Mouse (Mus musculus) midbrain, postnatal 0 days (tissue): Measurements from ENCODE around the gene Fmr1. TPM values are rescaled to one million over a fixed set of nuclear protein-coding genes. Genes with fewer than 3 reads are reported as not detected.
"Not testable (repeated sequence)": the region's sequence is repeated elsewhere in the genome, so short reads cannot be mapped to it uniquely, and the experiment has no call there.

Experiments used
- ATAC-seq: fragments of 200-750 bp; cut with Nextera tagmentation; 2 replicates; pipeline ENCODE4 v1.8.0; 2017; ENCODE audit warnings: moderate number of reproducible peaks, mild to moderate bottlenecking, moderate TSS enrichment, moderate library complexity; ENCODE audit not compliant: low FRiP score
- DNase-seq: peaks from one replicate; pipeline ENCODE4 v3.0.0-alpha.2; 2015; ENCODE audit warnings: low spot score
- H3K27ac ChIP-seq: fragments of 300-500 bp; sonication (generic); 2 replicates; pipeline ENCODE4 v1.5.1; 2014; ENCODE audit warnings: low read depth, mild to moderate bottlenecking, low read length, mixed read lengths
- H3K27me3 ChIP-seq: fragments of 300-500 bp; sonication (generic); 2 replicates; pipeline ENCODE4 v1.6.1; 2014; ENCODE audit warnings: low read length, control low read depth, mixed read lengths; ENCODE audit not compliant: insufficient read depth
- H3K36me3 ChIP-seq: fragments of 300-500 bp; sonication (generic); 2 replicates; pipeline ENCODE4 v1.6.1; 2014; ENCODE audit warnings: low read length, control low read depth, mixed read lengths; ENCODE audit not compliant: insufficient read depth
- H3K4me1 ChIP-seq: fragments of 300-500 bp; sonication (generic); 2 replicates; pipeline ENCODE4 v1.6.1; 2014; ENCODE audit warnings: mild to moderate bottlenecking, control low read depth, antibody characterized with exemption, low read length, mixed read lengths; ENCODE audit not compliant: insufficient read depth
- H3K4me2 ChIP-seq: fragments of 300-500 bp; sonication (generic); 2 replicates; pipeline ENCODE4 v1.6.1; 2014; ENCODE audit warnings: low read depth, mild to moderate bottlenecking, low read length, mixed read lengths; ENCODE audit not compliant: poor library complexity, severe bottlenecking
- H3K4me3 ChIP-seq: fragments of 300-500 bp; sonication (generic); 2 replicates; pipeline ENCODE4 v1.5.1; 2014; ENCODE audit warnings: low read depth, mild to moderate bottlenecking, low read length, moderate library complexity
- H3K9ac ChIP-seq: fragments of 300-500 bp; sonication (generic); replicated peaks from 2 replicates; pipeline ENCODE4 v1.6.1; 2014; ENCODE audit warnings: mild to moderate bottlenecking, low read length, moderate library complexity, mixed read lengths; ENCODE audit not compliant: poor library complexity, severe bottlenecking
- H3K9me3 ChIP-seq: fragments of 300-500 bp; sonication (generic); 2 replicates; pipeline ENCODE4 v1.6.1; 2016; ENCODE audit warnings: low read length, control low read depth
- CTCF ChIP-seq: IDR thresholded peaks from 2 replicates; pipeline ENCODE4 v1.5.1; 2016; ENCODE audit warnings: antibody characterized with exemption, mild to moderate bottlenecking
- WGBS: fragments of 180-500 bp; shearing (Covaris S2); extraction: QIAGEN DNeasy Blood & Tissue Kit; methylation state at CpG from one replicate; pipeline ENCODE4 v1.1.7; 2014; 5-methylcytosine and 5-hydroxymethylcytosine counted together
- polyA plus RNA-seq: library from polyadenylated mRNA; unstranded; fragments of >200 nt; fragmentation: Nextera tagmentation; extraction: Ambion mirVana; gene quantifications from 2 replicates; pipeline ENCODE4 v1.2.1, GENCODE M21; 2015
- total RNA-seq: library from RNA; depleted of rRNA; stranded (reverse); fragments of >200 nt; gene quantifications from 2 replicates; pipeline ENCODE4 v1.2.3, GENCODE M21; 2014; rRNA removed

The Fmr1 gene
- total RNA-seq (28.0 and 55.8 TPM in 2 replicates), polyA plus RNA-seq (33.4 and 39.4 TPM in 2 replicates)

DNA sequence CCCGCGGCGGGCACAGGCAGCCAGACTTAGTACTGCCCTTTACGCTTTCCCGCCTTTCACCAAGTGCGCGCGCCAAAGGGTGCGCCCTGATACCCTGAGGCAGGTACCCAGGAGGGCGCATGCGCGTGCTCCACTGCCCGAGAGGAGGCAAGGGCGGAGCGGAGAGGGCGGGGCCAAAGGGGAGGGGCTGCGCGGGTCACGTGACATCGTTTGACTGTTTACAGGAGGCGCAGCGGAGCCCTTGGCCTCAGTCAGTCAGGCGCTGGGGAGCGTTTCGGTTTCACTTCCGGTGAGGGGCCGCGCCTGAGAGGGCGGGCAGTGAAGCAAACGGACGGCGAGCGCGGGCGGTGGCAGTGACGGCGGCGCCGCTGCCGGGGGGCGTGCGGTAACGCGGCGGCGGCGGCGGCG is at the start of gene Fmr1:
Fmr1 (plus strand) TSS at position 209 of the 408 bp plus-strand sequence.
- Histone ChIP-seq H3K4me1 (no peaks in the 10 kb centered on the region), H3K4me2 (peak within 1 kb of the TSS; percentile 49), H3K4me3 (peak within 1 kb of the TSS; percentile 64), H3K36me3 (no peaks in the 10 kb centered on the region), H3K27me3 (no peaks in the 10 kb centered on the region), H3K27ac (peak within 1 kb of the TSS; percentile 74), H3K9ac (peak within 1 kb of the TSS; percentile 62), H3K9me3 (no peaks in the 10 kb centered on the region)
- ATAC-seq (peak; percentile 97), DNase-seq (peak; percentile 95)
- WGBS, result 23% methylated on average over 42 of the region's 49 CpGs
- TF ChIP-seq CTCF, result peak; percentile 37

DNA sequence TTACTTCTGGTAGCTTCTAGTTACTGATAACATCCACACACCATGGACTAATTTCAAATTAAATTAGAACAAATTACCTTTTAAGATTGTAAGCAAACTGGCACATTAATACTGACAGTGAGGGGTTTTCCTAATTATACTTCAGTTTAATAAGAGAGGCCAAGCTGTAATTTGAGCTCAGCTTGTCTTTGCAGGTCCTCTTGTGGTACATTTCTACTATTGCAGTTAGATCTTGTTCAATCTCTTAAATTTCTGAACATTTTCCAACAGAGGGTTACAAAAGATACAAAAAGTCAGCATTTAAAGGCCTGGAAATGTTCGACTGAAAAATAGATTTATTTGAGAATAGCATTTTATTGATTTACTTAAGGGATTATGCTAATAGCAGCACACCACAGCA is 36.7 kb upstream of the Fmr1 start:
- peak; percentile 28 for DNase-seq

DNA sequence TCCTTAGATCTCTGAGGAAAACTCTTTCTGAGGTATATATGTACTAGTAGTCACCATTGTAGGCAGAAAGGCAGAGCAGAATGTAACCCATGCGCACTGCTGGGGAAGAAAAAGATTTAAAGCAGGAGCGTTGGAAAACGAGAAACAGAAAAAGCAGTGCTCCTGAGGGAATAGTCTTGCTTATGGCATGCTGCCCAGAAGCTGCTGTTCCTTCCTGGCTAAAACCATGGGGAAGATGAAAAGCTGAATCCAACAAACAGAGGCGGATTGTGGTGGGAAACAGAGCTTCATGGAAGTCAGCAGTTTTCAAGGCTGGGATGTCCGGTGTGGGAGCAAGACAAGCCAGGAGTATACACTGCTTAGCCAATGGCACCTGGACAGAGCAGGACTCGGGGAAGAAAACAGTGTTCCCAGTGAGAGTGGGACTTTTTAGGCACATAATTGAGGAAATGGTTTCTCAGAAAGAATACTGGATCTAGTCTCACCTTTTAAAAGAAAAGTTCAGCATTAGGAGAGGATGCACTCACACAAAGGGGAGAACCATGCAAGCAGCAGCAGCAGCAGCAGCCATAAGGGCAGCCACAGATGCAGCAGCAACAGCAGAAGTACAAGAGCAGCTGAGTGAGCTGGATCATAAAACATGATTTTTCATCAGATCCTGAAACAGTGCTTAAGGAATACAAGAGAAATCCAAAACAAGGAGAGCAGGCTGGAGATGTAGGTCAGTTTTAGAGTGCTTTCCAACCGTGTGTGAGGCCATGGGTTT is 33.0 kb upstream of the Fmr1 start:
- no peak for TF ChIP-seq CTCF
- Histone ChIP-seq H3K9me3 (no peaks in the 10 kb centered on the region), H3K9ac (no peak overlapping the region), H3K36me3 (no peaks in the 10 kb centered on the region), H3K27me3 (no peaks in the 10 kb centered on the region), H3K4me1 (no peaks in the 10 kb centered on the region), H3K4me3 (no peak overlapping the region), H3K4me2 (no peak overlapping the region), H3K27ac (peak overlapping the region; percentile 32; the same call in 1 of the 2 replicates)
- DNase-seq, result peak; percentile 62
- WGBS, result 40% methylated on average over 7 of the region's 7 CpGs
- ATAC-seq, result peak; percentile 68; the same call in 1 of the 2 replicates

More for the DNA sequence above, 36.7 kb upstream of the Fmr1 start:
- no peak for ATAC-seq
- Histone ChIP-seq H3K4me3 (no peak overlapping the region), H3K4me1 (no peaks in the 10 kb centered on the region), H3K27me3 (no peaks in the 10 kb centered on the region), H3K9me3 (no peaks in the 10 kb centered on the region), H3K27ac (no peak overlapping the region), H3K4me2 (no peak overlapping the region), H3K36me3 (no peaks in the 10 kb centered on the region), H3K9ac (no peak overlapping the region)
- TF ChIP-seq CTCF, result peak; percentile 57
- 28% methylated on average over 1 of the region's 1 CpGs for WGBS

DNA sequence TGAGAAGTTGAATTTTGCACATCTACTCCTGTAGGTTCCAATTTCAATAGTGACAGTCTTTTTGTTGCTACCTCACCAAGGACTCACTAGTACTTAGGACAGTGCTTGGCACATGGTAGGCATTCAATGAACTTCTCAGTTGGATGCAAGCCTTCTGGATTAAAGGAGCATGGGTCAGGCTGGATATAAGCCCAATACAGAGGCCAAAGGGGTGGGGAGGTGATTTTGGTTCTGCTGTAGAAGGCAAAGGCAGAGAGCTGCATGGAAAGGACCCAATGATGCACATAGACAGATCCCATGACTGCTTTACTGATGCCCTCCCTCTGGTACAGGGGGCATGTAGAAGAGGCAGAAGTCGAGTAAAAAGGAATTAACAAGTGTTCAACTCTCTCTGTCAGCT is 833 bp upstream of the Fmr1 start:
- no peak overlapping the region for H3K4me2 ChIP-seq
- no peak for TF ChIP-seq CTCF
- no peaks in the 10 kb centered on the region for H3K9me3 ChIP-seq
- no peaks in the 10 kb centered on the region for H3K27me3 ChIP-seq
- H3K27ac ChIP-seq, result no peak overlapping the region
- H3K9ac ChIP-seq, result no peak overlapping the region
- no peak for DNase-seq
- 33% methylated on average over 1 of the region's 1 CpGs for WGBS
- H3K4me1 ChIP-seq, result no peaks in the 10 kb centered on the region
- H3K4me3 ChIP-seq, result no peak overlapping the region
- H3K36me3 ChIP-seq, result no peaks in the 10 kb centered on the region
- ATAC-seq, result no peak

DNA sequence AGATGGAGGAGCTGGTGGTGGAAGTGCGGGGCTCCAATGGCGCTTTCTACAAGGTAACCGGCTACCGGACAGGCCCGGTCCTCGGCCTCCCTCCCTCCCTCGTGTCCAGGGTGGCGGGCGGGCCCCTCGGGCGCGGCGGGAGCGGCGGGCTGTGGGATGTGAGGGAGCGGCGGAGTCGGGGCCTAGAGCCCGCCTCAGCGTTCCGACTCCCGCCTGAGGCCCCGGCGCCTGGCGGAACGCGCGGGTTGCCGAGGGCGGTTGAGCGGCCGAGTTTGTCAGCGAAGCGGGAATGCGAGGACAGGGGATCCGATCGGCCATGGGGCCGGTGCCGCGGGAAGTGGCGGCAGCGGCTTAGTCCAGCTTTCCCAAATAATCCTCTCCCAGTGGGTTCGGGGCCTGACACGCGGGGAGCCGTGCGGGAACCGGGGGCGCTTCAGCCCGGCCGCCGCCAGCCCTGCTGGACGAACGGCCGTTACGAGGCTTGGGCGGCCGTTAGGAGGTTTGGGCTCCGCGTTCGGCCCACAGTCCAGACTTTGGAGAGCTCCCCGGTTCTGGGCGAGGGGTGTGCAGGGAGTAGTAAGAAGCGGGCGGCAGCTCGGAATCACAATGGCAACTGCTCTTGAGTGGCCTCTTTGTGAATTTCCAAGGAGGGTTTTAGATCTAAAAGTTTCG is 610 bp downstream of the Fmr1 start:
- Histone ChIP-seq H3K9me3 (no peaks in the 10 kb centered on the region), H3K4me1 (no peaks in the 10 kb centered on the region), H3K27ac (peak overlapping the region; percentile 74), H3K36me3 (no peaks in the 10 kb centered on the region), H3K4me2 (peak overlapping the region; percentile 42), H3K27me3 (no peaks in the 10 kb centered on the region), H3K9ac (peak overlapping the region; percentile 62), H3K4me3 (peak overlapping the region; percentile 64)
- peak; percentile 5 for DNase-seq
- 23% methylated on average over 53 of the region's 67 CpGs for WGBS
- no peak for TF ChIP-seq CTCF
- peak; percentile 74 for ATAC-seq

DNA sequence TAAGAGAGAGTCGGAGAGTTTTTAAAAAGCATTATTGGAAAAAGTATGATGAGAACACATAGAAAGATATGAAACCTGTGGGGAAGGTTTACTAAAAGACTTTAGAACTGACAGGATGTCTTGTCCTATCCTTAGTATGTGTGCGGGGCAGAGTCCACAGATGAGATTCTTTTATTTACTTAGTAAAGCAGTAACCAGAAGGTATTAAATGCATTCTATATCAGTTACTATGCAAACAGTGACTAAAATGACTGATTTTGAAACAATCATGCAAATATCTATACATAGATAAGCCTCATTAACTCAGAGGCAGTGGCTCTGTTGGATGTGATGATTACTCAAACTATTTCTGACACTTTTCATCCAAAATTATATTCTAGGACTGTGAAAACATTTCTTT is 6.4 kb downstream of the Fmr1 start:
- H3K36me3 ChIP-seq, result no peaks in the 10 kb centered on the region
- H3K27me3 ChIP-seq, result no peaks in the 10 kb centered on the region
- no peak overlapping the region for H3K4me3 ChIP-seq
- no peak overlapping the region for H3K9ac ChIP-seq
- no peak for ATAC-seq
- no peak overlapping the region for H3K27ac ChIP-seq
- TF ChIP-seq CTCF, result no peak
- DNase-seq, result no peak
- H3K4me2 ChIP-seq, result no peak overlapping the region
- H3K9me3 ChIP-seq, result no peaks in the 10 kb centered on the region
- H3K4me1 ChIP-seq, result no peaks in the 10 kb centered on the region
- 84% methylated on average over 2 of the region's 2 CpGs for WGBS

DNA sequence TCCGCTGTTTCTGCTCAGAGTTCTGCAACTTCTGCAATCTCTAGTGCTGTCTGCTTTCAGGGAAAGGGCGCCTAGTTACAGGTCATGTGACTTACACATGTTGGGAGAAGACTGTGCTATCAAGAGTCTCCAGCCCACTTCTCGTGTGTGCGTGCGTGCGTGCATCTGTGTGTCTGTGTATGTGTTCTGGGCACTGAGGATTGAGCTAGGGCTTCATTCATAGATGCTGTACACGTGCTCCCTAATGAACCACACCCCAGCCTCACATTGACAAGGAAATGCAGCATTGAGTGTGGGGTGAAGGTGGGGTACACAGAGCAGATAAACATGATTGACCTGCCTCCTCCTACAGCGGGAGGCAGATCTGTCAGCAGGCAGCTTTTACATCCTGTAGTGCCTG is 13.6 kb downstream of the Fmr1 start:
- DNase-seq, H3K27ac ChIP-seq, H3K4me1 ChIP-seq, H3K36me3 ChIP-seq, H3K4me3 ChIP-seq, H3K27me3 ChIP-seq, H3K4me2 ChIP-seq, ATAC-seq, H3K9ac ChIP-seq, H3K9me3 ChIP-seq: not testable (repeated sequence)
- 89% methylated on average over 8 of the region's 8 CpGs for WGBS
